Mouse (Mus musculus) embryonic facial prominence, embryonic 13.5 days (tissue): ENCODE data around the gene Sf3b3. TPM values are rescaled to one million over a fixed set of nuclear protein-coding genes. Genes with fewer than 3 reads are reported as not detected.
"Not testable (repeated sequence)": the region's sequence is repeated elsewhere in the genome, so short reads cannot be mapped to it uniquely, and the experiment has no call there.

Experiments used
- ATAC-seq: fragments of 200-750 bp; cut with Nextera tagmentation; 2 replicates; pipeline ENCODE4 v1.8.0; 2017; ENCODE audit warnings: low read depth; ENCODE audit not compliant: insufficient number of reproducible peaks, insufficient read depth, low FRiP score, low TSS enrichment
- H3K27ac ChIP-seq: fragments of 300-500 bp; sonication (generic); 2 replicates; pipeline ENCODE4 v1.5.1; 2015; ENCODE audit warnings: moderate library complexity, mild to moderate bottlenecking, inconsistent platforms
- H3K27me3 ChIP-seq: fragments of 300-500 bp; sonication (generic); 2 replicates; pipeline ENCODE4 v1.6.1; 2015; ENCODE audit warnings: mild to moderate bottlenecking, inconsistent platforms
- H3K36me3 ChIP-seq: fragments of 300-500 bp; sonication (generic); 2 replicates; pipeline ENCODE4 v1.6.1; 2015; ENCODE audit warnings: mild to moderate bottlenecking, inconsistent platforms
- H3K4me1 ChIP-seq: fragments of 300-500 bp; sonication (generic); 2 replicates; pipeline ENCODE4 v1.6.1; 2015; ENCODE audit warnings: inconsistent platforms
- H3K4me2 ChIP-seq: fragments of 300-500 bp; sonication (generic); 2 replicates; pipeline ENCODE4 v1.6.1; 2015; ENCODE audit warnings: moderate library complexity, mild to moderate bottlenecking, inconsistent platforms
- H3K4me3 ChIP-seq: fragments of 300-500 bp; sonication (generic); 2 replicates; pipeline ENCODE4 v1.5.1; 2015; ENCODE audit warnings: mild to moderate bottlenecking, inconsistent platforms
- H3K9ac ChIP-seq: fragments of 300-500 bp; sonication (generic); 2 replicates; pipeline ENCODE4 v1.6.1; 2015; ENCODE audit warnings: mild to moderate bottlenecking, inconsistent platforms
- H3K9me3 ChIP-seq: fragments of 300-500 bp; sonication (generic); 2 replicates; pipeline ENCODE4 v1.6.1; 2016; ENCODE audit warnings: inconsistent platforms
- WGBS: fragments of 180-500 bp; shearing (Covaris S2); methylation state at CpG from one replicate; pipeline ENCODE4 v1.1.7; 2015; ENCODE audit warnings: mixed read lengths; 5-methylcytosine and 5-hydroxymethylcytosine counted together
- polyA plus RNA-seq: library from polyadenylated mRNA; unstranded; fragments of >200 nt; fragmentation: Nextera tagmentation; extraction: Ambion mirVana; gene quantifications from 2 replicates; pipeline ENCODE4 v1.2.1, GENCODE M21; 2015

Sf3b3 gene
- polyA plus RNA-seq, 1 experiment from 2014 or later: 158 TPM

- no peak for ATAC-seq
- no peaks in the 10 kb centered on the region for H3K9me3 ChIP-seq
- no peak overlapping the region for H3K4me3 ChIP-seq
- WGBS: 94% methylated on average over 10 of the region's 10 CpGs
- H3K27me3 ChIP-seq: no peaks in the 10 kb centered on the region
- H3K27ac ChIP-seq: no peak overlapping the region
- no peak overlapping the region for H3K9ac ChIP-seq
- no peak overlapping the region for H3K4me2 ChIP-seq
- no peaks in the 10 kb centered on the region for H3K4me1 ChIP-seq
- H3K36me3 ChIP-seq: peaks cover 97% of the 10 kb centered on the region
Measured at GRCm38 (mm10) chr8:110881741-110882310, 35.2 kb upstream of the Sf3b3 start.

DNA sequence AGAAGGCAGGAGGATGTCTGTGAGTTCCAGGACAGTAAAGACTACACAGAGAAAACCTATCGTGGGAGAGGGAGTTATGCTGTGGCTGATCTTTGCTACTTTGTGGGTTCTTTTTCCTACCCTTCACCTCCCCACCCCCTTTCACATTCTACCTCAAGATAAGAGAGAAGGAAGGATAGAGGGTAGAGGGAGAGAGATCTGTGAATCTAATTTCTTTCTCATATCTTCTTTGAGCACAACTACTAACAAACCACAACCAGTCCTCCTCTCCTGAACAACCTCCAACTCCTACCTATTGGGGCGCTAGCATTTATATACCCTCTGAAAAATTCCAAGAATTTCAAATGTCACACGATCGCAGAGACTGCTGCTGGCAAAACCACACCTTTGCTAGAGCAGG, 31.3 kb upstream of the Sf3b3 start:
- 84% methylated on average over 4 of the region's 4 CpGs for WGBS
- Histone ChIP-seq H3K9me3 (no peaks in the 10 kb centered on the region), H3K4me3 (no peak overlapping the region), H3K36me3 (peaks cover 96% of the 10 kb centered on the region), H3K4me2 (no peak overlapping the region), H3K27ac (no peak overlapping the region), H3K9ac (no peak overlapping the region), H3K27me3 (no peaks in the 10 kb centered on the region), H3K4me1 (no peaks in the 10 kb centered on the region)
- no peak for ATAC-seq

DNA sequence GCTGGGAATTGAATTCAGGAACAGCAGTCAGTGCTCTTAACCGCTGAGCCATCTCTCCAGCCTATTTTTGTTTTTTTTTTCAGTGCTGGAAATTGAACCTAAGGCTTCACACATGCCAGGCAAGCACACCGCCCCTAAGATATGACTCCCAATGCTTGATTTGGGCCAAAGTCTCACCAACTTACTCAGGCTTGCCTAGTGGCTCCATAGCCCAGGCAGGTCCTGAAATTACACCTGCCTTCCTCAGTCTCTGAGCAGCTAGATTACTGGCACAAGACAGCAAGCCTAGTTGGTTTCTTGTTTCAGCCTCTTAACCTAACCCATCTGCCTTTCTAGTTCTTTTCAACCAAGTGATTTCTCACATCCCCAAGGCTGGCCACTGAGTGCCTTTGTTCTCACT, 23.9 kb upstream of the Sf3b3 start:
- Histone ChIP-seq H3K4me2 (no peak overlapping the region), H3K27ac (no peak overlapping the region), H3K4me1 (no peaks in the 10 kb centered on the region), H3K4me3 (no peak overlapping the region), H3K36me3 (peaks cover 95% of the 10 kb centered on the region), H3K27me3 (no peaks in the 10 kb centered on the region), H3K9me3 (no peaks in the 10 kb centered on the region), H3K9ac (no peak overlapping the region)
- ATAC-seq: no peak
- WGBS: 97% methylated on average over 2 of the region's 2 CpGs

DNA sequence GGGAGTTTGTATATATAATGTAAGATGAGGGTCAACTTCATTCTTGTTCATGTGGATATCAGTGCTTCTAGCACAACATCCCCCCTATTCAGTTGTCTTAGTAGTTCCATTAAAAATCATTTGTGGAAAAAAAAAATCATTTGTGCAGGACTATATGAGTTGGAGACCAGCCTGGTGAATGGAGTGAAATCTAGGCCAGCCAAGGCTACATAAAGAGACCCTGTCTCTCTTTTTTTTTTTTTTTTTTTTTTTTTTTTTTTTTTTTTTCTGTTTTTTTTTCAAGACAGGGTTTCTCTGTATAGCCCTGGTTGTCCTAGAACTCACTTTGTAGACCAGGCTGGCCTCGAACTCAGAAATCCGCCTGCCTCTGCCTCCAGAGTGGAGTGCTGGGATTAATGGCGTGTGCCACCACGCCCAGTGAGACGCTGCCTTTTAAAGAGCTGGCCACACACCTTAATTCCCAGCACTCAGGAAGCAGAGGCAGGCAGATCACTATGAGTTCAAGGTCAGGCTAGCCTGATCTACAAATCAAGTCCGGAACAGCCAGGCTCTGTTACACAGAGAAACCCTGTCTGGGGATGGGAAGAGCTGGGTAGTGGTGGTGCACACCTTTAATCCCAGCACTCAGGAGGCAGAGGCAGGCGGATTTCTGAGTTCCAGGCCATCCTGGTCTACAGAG, 14.9 kb upstream of the Sf3b3 start:
- H3K9ac ChIP-seq, H3K4me1 ChIP-seq, H3K27ac ChIP-seq, H3K4me3 ChIP-seq, H3K9me3 ChIP-seq, H3K4me2 ChIP-seq, H3K27me3 ChIP-seq, ATAC-seq: not testable (repeated sequence)
- WGBS: 94% methylated on average over 7 of the region's 7 CpGs
- peaks cover 90% of the 10 kb centered on the region for H3K36me3 ChIP-seq

DNA sequence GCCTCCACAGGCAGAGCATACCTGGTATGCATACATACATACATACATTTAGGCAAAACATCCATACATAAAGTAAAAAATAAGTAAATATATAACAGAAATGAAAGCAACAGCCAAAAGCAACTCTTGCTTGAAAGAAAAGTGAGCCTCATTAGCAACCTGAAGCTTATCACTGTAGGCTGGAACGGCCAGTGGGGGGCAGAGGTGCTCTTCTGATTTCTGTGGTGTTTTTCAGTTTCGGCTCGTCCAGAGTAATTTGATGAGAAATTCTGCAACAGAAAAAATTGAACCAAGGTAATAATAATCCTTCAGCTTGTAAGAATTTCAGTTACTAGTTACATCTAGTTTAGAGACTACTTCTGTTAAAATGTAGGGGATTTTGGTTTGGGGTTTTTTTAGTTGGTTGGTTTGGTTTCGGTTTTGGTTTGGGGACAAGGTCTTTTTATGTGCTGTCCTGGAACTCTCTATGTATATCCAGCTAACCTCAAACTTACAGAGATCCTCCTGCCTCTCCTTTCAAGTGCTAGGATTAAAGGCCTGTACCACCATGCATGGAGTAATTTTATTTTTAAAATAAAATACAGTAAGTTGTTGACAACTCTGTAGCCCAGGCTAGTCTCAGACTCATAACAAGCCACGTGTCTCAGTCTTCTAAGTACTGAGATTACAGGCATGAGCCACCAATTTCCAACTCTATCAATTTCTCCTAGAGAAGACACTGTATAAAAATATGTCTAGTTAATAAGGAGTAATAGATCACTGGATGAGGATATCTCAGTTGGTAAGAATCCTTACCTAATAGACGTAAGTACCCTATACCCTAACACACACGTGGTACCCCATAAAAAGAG, 13.3 kb upstream of the Sf3b3 start:
- Histone ChIP-seq H3K36me3 (peaks cover 89% of the 10 kb centered on the region), H3K4me2 (no peak overlapping the region), H3K9ac (no peak overlapping the region), H3K27ac (no peak overlapping the region), H3K27me3 (no peaks in the 10 kb centered on the region), H3K4me1 (no peaks in the 10 kb centered on the region), H3K4me3 (no peak overlapping the region), H3K9me3 (no peaks in the 10 kb centered on the region)
- WGBS: 78% methylated on average over 7 of the region's 7 CpGs
- no peak for ATAC-seq

GRCm38 (mm10) chr8:110856760-110857461, 10.3 kb upstream of the Sf3b3 start:
- H3K27me3 ChIP-seq: no peaks in the 10 kb centered on the region
- no peak for ATAC-seq
- H3K4me2 ChIP-seq: no peak overlapping the region
- 87% methylated on average over 5 of the region's 5 CpGs for WGBS
- no peaks in the 10 kb centered on the region for H3K4me1 ChIP-seq
- H3K27ac ChIP-seq: no peak overlapping the region
- no peak overlapping the region for H3K4me3 ChIP-seq
- no peak overlapping the region for H3K9ac ChIP-seq
- H3K36me3 ChIP-seq: peaks cover 89% of the 10 kb centered on the region
- H3K9me3 ChIP-seq: no peaks in the 10 kb centered on the region

DNA sequence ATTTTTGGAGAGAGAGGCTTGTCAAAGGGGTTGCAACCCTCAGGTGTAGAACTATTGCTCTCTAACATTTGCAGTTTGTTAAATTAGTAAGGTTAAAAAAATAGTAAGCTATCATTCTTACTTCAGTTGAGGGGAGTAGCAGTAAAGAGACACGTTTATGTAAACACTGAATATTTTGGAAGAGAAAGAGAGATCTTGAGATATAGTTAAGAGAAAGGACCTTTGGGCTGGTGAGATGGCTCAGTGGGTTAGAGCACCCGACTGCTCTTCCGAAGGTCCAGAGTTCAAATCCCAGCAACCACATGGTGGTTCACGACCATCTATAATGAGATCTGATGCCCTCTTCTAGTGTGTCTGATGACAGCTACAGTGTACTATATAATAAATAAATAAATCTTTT, 9.5 kb upstream of the Sf3b3 start:
- ATAC-seq, H3K27me3 ChIP-seq, H3K9me3 ChIP-seq, H3K4me3 ChIP-seq, H3K4me2 ChIP-seq, H3K4me1 ChIP-seq, H3K27ac ChIP-seq, H3K9ac ChIP-seq: not testable (repeated sequence)
- 89% methylated on average over 4 of the region's 4 CpGs for WGBS
- H3K36me3 ChIP-seq: peaks cover 92% of the 10 kb centered on the region

DNA sequence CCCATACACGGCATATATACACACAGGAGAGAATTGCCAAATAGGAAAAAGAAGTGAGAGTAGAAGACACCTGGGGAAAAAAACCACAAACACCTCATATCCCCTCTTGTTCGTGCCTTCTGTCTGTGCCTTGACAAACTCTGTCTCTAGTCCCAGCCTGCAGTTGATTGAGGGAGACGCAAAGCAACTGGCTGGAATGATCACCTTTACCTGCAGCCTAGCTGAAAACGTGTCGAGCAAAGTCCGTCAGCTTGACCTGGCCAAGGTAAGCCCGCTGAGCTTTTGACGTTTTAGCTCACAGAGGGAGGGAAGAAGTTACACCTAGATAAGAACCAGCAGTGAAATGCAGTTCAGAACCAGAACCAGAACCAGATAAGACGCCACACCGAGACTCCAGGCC, 4.6 kb upstream of the Sf3b3 start:
- Histone ChIP-seq H3K36me3 (peaks cover 64% of the 10 kb centered on the region), H3K4me3 (no peak overlapping the region), H3K4me2 (no peak overlapping the region), H3K9ac (no peak overlapping the region), H3K27me3 (no peaks in the 10 kb centered on the region), H3K27ac (no peak overlapping the region), H3K9me3 (no peaks in the 10 kb centered on the region), H3K4me1 (peaks cover 9% of the 10 kb centered on the region)
- ATAC-seq: no peak
- 97% methylated on average over 10 of the region's 10 CpGs for WGBS

DNA sequence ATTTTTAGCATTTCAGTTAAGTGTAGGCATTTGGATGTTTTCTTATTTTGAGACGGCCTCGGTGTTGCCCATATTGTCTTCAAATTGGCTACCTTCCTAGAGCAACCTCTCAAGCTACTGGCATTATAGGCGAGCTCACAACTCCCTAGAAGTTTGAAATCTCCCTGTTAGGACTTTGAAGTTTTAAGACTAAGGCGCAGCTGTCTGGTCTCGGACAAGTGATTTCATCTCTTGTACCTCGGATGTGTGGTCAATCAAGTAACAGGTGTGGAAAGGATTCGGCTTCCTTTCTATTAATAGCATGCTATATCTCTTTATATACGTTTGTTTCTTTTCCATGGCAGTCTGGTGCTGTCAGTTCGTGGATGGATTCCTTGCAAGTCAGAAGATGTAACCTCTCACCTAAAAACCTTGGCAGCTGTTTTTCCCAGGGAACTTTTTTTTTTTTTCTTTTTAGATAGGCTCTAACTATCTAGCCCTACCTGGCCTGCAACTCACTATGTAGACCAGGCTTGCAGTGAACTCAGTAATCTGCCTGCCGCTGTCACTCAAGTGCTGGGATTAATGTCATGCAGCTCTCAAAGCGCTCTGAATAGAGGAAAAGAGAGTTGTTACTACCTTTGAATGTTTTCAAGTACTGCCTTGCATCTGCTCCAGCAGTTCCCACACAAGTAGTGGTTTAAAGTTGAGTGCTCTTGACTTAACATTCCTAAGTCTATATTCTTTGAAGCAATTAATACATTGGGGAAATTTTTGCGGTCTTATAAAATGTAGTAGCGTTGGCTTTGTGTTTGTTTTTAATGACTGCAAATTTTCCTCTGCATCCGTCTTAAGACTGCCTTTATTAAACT, 1.3 kb upstream of the Sf3b3 start:
- Histone ChIP-seq H3K4me1 (peaks cover 23% of the 10 kb centered on the region), H3K27me3 (no peaks in the 10 kb centered on the region), H3K4me3 (peak overlapping the region; percentile 87), H3K27ac (no peak overlapping the region), H3K9ac (peak overlapping the region; percentile 87), H3K4me2 (peak overlapping the region; percentile 70), H3K9me3 (no peaks in the 10 kb centered on the region), H3K36me3 (peaks cover 50% of the 10 kb centered on the region)
- 59% methylated on average over 14 of the region's 14 CpGs for WGBS
- no peak for ATAC-seq

GRCm38 (mm10) chr8:110847171-110847549, 573 bp upstream of the Sf3b3 start:
- Histone ChIP-seq H3K36me3 (peaks cover 50% of the 10 kb centered on the region), H3K4me2 (peak overlapping the region; percentile 70), H3K4me3 (peak overlapping the region; percentile 87), H3K4me1 (peaks cover 23% of the 10 kb centered on the region), H3K9ac (peak overlapping the region; percentile 87), H3K9me3 (no peaks in the 10 kb centered on the region), H3K27ac (peak overlapping the region; percentile 77; the same call in 1 of the 2 replicates), H3K27me3 (no peaks in the 10 kb centered on the region)
- no peak for ATAC-seq
- under 1% methylated on average over 13 of the region's 13 CpGs for WGBS
